Comparison of ENCODE assay signal across 8 mouse cellular contexts in the genomic region with DNA sequence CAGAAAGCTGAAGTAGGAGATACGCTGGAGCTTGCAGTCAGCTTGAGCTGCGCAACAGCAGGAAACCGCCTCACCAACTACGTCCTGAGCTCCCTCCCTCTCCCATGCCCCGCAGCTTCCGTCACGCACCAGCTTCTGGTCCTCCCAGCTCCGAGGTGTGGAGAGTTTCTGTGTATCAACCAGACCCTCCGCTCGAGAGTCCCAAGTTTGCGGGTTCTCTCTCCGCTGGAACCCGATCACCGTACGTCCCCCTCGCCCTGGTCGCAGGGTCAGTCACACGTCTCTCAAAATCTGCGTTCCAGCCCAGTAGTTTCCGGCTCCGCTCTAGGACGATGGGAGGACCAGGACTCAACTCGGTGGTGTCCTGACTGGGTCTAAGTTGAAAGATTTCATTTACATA. TPM values are rescaled to one million over a fixed set of nuclear protein-coding genes. Genes with fewer than 3 reads are reported as not detected.
DNase-seq lines count a peak whose midpoint lies in the region; ATAC-seq lines count a peak whose summit lies in the region.

A gene (minus strand): TSS at position 282 of the 400 bp plus-strand sequence.

- peak; percentile 52 for DNase-seq in WW6 (ENCODE audit: low read depth, low spot score)
- peak; percentile 84 to 86 for DNase-seq in cerebellum, postnatal 36 days
- DNase-seq in gastrocnemius, postnatal 10 days: peak; percentile 65
- peak; percentile 89 for DNase-seq in induced T-regulatory cell, adult 2 months (ENCODE audit: low read depth)
- DNase-seq in left cerebral cortex, adult 9 months (ENCODE audit: low spot score in 2 of 2): peak; percentile 35 to 86
- peak; percentile 70 for DNase-seq in right cerebral cortex, postnatal 14 days
- DNase-seq in urinary bladder, postnatal 36 days (ENCODE audit: low spot score in 2 of 2): peak; percentile 82 to 84

- peak; percentile 98 for ATAC-seq in megakaryocyte progenitor cell, adult 5-6 weeks (replicated peaks; ENCODE audit: poor library complexity)

RNA-seq across cellular contexts. Expression of the gene that starts here (rescaled TPM):
- 10 to 100 TPM; 10.9 to 15.4 TPM for total RNA-seq in gastrocnemius, postnatal 10 days (2021)
- 18.5 and 18.7 TPM in 2 replicates for total RNA-seq in megakaryocyte progenitor cell, adult 5-6 weeks (2015)
- total RNA-seq in megakaryocyte progenitor cell, adult 5-6 weeks (2017): 17.1 and 20.6 TPM in 2 replicates

Comparison
In these comparisons a context has a peak if more than half of its experiments do, and no peak if none do; other contexts are left out.
1. Peak in every context shown above with its lines: DNase-seq and ATAC-seq.